ENCODE assay signal across 8 mouse cellular contexts in genomic region chr3:89817056-89817455, GRCm38 (mm10). TPM values are rescaled to one million over a fixed set of nuclear protein-coding genes. Genes with fewer than 3 reads are reported as not detected.
DNase-seq lines count a peak whose midpoint lies in the region; ATAC-seq and TF ChIP-seq lines count a peak whose summit lies in the region.
"Had no signal": no experiment of that assay in that cellular context is flagged by ENCODE, and none has a peak within 500 bp of the region (broad histone marks: within the 10 kb centered on the region; RNA-seq: fewer than 3 reads in every experiment).

No protein-coding gene starts in this region.

- TF ChIP-seq EP300 in ES-Bruce4 (IDR thresholded peaks at IDR 0.05; ENCODE audit: insufficient read depth, low read depth, low read length): no peak

- peak; percentile 51 for TF ChIP-seq CTCF in left cerebral cortex, adult 2 months (IDR thresholded peaks at IDR 0.05)
- peak; percentile 82 for TF ChIP-seq CTCF in ES-Bruce4 (IDR thresholded peaks at IDR 0.05; ENCODE audit: low read depth, low read length)

- no peak for ATAC-seq in megakaryocyte-erythroid progenitor cell, adult 5-6 weeks (replicated peaks; ENCODE audit: low FRiP score, low TSS enrichment, poor library complexity, severe bottlenecking)

- H3K27me3 ChIP-seq in ES-Bruce4 (ENCODE audit: control insufficient read depth, insufficient read depth, low read length, poor library complexity, severe bottlenecking): no peaks in the 10 kb centered on the region

- no peaks in the 10 kb centered on the region for H3K4me1 ChIP-seq in ES-Bruce4 (ENCODE audit: control insufficient read depth, insufficient read depth, low read length)

- no peak overlapping the region for H3K27ac ChIP-seq in left cerebral cortex, adult 2 months
- no peak overlapping the region for H3K27ac ChIP-seq in ES-Bruce4 (ENCODE audit: insufficient read depth, low read length)
- H3K27ac ChIP-seq: liver, embryonic 15.5 days had no signal

- no peak for DNase-seq in left cerebral cortex, adult 2 months (ENCODE audit: extremely low spot score in 1 of 2, low spot score in 2 of 2)
- DNase-seq in left cerebral cortex, postnatal 36 days (ENCODE audit: low spot score in 2 of 2): no peak
- peak; percentile 78 for DNase-seq in ZHBTc4 (ENCODE audit: low read depth, low spot score)
- DNase-seq in induced T-regulatory cell, adult 2 months (ENCODE audit: low read depth): peak; percentile 75
- DNase-seq in testis, postnatal 10 days (ENCODE audit: low spot score): peak; percentile 80

- no peaks in the 10 kb centered on the region for H3K9me3 ChIP-seq in ES-Bruce4 (replicated peaks; ENCODE audit: control insufficient read depth, insufficient read depth, low read length, poor library complexity, severe bottlenecking)
- H3K9me3 ChIP-seq: liver, embryonic 15.5 days had no signal

- no peak overlapping the region for H3K9ac ChIP-seq in ES-Bruce4 (ENCODE audit: low read depth, poor library complexity, severe bottlenecking)
- H3K9ac ChIP-seq: liver, embryonic 15.5 days had no signal

- H3K4me3 ChIP-seq in left cerebral cortex, adult 2 months: no peak overlapping the region
- H3K4me3 ChIP-seq in ES-Bruce4 (ENCODE audit: low read depth, low read length): no peak overlapping the region
- H3K4me3 ChIP-seq: liver, embryonic 15.5 days had no signal

- intact Hi-C loops in left cerebral cortex, adult 2 months (cut with DNase I): no loop called here
- intact Hi-C loops in left cerebral cortex, postnatal 36 days (cut with DNase I): loop anchor here (5.0 kb wide), 1 partner anchor 40 kb away; no protein-coding TSS in a partner anchor

- TF ChIP-seq POLR2A in ES-Bruce4 (IDR thresholded peaks at IDR 0.05; ENCODE audit: insufficient read depth, low read length): no peak

- H3K36me3 ChIP-seq in ES-Bruce4 (ENCODE audit: control insufficient read depth, insufficient read depth, low read length, poor library complexity, severe bottlenecking): no peaks in the 10 kb centered on the region
- H3K36me3 ChIP-seq: liver, embryonic 15.5 days had no signal

RNA-seq across cellular contexts. Expression of gene She, which starts 14.1 kb away (rescaled TPM):
- 1 to 10 TPM; 3.1 to 3.7 TPM for total RNA-seq in left cerebral cortex, adult 2 months (2021)
- total RNA-seq in left cerebral cortex, postnatal 36 days (2021): 1 to 10 TPM; 2.9 to 4.0 TPM
- 4.2 and 4.4 TPM in 2 replicates for polyA plus RNA-seq in ES-Bruce4 (2011; ENCODE audit: insufficient read depth, insufficient read length, low read depth, missing spikeins)
- total RNA-seq in megakaryocyte-erythroid progenitor cell, adult 5-6 weeks (2014; fragmentation: Nextera tagmentation): not detected in 2 replicates
- total RNA-seq in megakaryocyte-erythroid progenitor cell, adult 5-6 weeks (2017): not detected in 2 replicates

RNA-seq across cellular contexts. Expression of gene Ube2q1, which starts 43.6 kb away (rescaled TPM):
- 10 to 100 TPM; 83.9 to 90.7 TPM for total RNA-seq in left cerebral cortex, adult 2 months (2021)
- total RNA-seq in left cerebral cortex, postnatal 36 days (2021): 10 to 100 TPM; 83.9 to 91.6 TPM
- polyA plus RNA-seq in ES-Bruce4 (2011; ENCODE audit: insufficient read depth, insufficient read length, low read depth, missing spikeins): 86.8 and 104 TPM in 2 replicates
- total RNA-seq in megakaryocyte-erythroid progenitor cell, adult 5-6 weeks (2014; fragmentation: Nextera tagmentation): 51.3 and 53.5 TPM in 2 replicates
- total RNA-seq in megakaryocyte-erythroid progenitor cell, adult 5-6 weeks (2017): 89.0 and 89.6 TPM in 2 replicates

RNA-seq across cellular contexts. Expression of gene Chrnb2, which starts 52.6 kb away (rescaled TPM):
- total RNA-seq in left cerebral cortex, adult 2 months (2021): 10 to 100 TPM; 29.0 to 29.3 TPM
- 10 to 100 TPM; 27.5 to 29.1 TPM for total RNA-seq in left cerebral cortex, postnatal 36 days (2021)
- polyA plus RNA-seq in ES-Bruce4 (2011; ENCODE audit: insufficient read depth, insufficient read length, low read depth, missing spikeins): 0.67 and 0.68 TPM in 2 replicates
- total RNA-seq in megakaryocyte-erythroid progenitor cell, adult 5-6 weeks (2014; fragmentation: Nextera tagmentation): 1.0 and 1.9 TPM in 2 replicates
- total RNA-seq in megakaryocyte-erythroid progenitor cell, adult 5-6 weeks (2017): 0.38 and 0.76 TPM in 2 replicates

Comparison
In these comparisons a context has a peak if more than half of its experiments do, and no peak if none do; other contexts are left out.
1. DNase-seq: peak in ZHBTc4 (single experiment), induced T-regulatory cell, adult 2 months (single experiment) and testis, postnatal 10 days (single experiment); none in left cerebral cortex, adult 2 months (0 of 2) and left cerebral cortex, postnatal 36 days (0 of 2).
2. RNA of gene Chrnb2, which starts 52.6 kb away (total RNA-seq): 29.0 to 29.3 TPM in left cerebral cortex, adult 2 months and 27.5 to 29.1 TPM in left cerebral cortex, postnatal 36 days; 0.38 to 1.9 TPM in megakaryocyte-erythroid progenitor cell, adult 5-6 weeks; every median in the first group is over 4 times any median in the second.